Mouse (Mus musculus) CD4-positive helper T cell, adult 2 months (primary cell): ENCODE measurements around the gene Snx8.

Source experiments
- DNase-seq: peaks from one replicate; pipeline ENCODE4 v3.0.0-alpha.2; 2012; ENCODE audit warnings: low read depth, missing footprints, low spot score

The Snx8 gene

DNA sequence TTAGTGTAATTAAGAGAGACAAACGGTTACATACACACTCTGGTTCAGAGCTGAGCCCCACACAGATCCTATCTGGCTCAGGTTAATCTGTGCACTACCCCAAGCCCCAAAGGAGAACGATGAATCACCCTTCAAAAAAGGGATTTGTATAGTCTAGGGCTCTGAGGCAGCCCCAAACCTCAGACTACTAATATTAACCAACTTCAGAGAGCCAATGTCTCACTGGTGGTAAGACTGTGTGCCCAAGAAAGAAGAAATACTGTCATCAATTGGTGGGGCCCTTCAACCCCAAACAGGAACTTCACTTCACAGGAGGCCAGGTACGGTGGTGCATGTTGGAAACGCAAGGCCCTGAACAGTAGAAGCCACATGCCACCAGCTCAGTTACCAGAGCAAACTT is 43.8 kb downstream of the Snx8 start:
- DNase-seq: no peak

DNA sequence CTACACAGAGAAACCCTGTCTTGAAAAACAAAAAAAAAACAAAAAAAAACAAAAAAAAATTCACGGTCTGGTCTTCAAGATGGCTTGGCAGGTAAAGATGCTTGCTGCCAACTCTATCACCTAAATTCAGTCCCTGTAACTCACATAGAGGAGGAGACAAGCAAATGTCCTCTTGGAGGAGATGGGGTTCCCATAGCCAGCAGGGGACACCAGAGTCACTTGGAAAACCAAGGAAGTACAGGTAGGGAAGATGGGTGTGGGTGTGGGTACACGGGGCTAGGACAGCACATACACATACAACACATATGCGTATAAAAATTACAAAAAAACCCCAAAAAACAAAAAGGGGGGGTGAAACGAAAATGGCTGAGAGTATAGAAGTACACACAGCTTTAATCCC is 46.2 kb downstream of the Snx8 start:
- no peak for DNase-seq

DNA sequence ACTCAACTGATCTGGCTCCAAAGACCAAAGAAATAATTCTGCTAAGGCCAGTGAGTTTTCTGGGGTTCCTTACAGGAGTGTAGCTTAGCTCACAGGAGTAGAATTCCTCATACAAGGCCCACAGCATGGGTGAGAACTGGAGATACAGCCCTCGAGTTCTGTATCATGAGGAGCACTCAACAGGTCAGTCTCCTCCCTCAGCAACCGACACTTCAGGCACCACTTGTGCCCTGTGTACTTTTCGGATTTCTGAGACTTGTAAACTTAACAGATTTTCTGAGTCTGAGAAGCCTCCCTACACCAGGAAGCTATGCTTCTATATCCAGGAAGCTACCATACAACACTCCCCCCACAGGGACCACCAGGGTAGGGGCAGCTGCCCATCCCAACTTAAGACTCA is 49.2 kb downstream of the Snx8 start:
- no peak for DNase-seq

DNA sequence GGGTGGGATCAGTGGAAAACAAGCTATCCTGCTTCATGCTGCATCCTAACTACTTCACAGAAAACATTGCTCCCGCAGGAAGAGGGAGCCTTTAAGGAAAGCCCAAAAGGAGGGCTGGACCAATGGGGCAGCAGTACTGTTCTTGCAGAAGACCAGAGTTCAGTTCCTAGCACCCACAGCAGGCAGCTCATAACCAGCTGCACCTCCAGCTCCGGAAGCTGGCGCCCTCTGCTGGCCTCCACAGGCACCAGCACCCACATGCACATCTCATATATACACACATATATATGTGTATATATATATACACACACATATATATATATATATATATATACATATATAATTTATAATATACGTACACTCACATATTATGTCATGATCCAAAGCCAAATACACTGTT is 50.3 kb downstream of the Snx8 start:
- no peak for DNase-seq

DNA sequence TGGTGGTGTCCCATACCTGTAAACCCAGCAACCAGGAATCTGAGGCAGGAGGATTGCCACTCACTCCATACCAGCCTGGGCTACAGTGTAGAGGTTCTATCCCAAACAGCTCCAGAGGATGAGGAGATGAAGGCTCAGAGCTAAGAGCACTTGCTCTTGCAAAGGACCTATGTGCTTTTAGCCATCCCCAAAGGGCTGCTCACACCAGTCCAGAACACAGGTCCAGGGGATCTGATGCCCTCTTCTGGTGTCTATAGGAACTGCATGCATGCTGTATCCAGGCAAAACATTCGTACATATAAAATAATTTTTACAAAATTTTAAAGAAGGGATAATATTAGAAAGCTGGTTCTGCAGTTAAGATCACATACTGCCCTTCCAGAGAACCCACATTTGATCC is 52.4 kb downstream of the Snx8 start:
- DNase-seq: peak; percentile 28

DNA sequence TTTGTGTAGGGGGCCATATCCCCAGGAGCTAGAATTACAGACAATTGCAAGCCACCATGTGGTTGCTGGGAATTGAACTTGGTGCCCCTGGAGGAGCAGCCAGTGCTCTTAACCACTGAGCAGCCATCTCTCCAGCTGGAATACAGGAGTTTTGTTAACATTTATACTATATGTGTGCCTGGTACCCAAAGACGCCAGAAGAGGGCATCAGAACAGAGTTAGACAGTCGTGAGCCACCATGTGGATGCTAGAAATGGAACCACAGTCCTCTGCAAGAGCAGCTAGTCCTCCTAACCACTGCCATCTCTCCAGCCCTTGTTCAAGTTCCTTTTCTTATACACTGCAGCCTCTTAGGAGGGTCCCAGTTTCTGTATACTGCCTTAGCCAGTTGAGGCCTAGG is 55.4 kb downstream of the Snx8 start:
- peak; percentile 32 for DNase-seq

DNA sequence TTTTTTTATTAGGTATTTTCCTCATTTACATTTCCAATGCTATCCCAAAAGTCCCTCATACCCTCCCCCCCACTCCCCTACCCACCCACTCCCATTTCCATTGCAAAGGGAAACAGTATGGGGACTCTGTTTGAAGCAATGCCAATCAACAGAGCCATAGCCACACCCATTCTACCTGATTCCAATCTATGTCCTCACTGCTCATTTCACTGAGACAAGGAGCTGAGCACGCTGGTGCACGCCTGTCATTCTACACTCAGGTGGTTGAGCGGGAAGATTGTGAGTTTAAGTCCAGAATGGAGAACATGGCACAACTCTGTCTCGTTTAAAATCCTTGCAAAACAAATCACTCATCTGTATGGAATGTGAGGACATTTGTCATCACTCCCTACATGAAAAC is 56.5 kb downstream of the Snx8 start:
- no peak for DNase-seq

DNA sequence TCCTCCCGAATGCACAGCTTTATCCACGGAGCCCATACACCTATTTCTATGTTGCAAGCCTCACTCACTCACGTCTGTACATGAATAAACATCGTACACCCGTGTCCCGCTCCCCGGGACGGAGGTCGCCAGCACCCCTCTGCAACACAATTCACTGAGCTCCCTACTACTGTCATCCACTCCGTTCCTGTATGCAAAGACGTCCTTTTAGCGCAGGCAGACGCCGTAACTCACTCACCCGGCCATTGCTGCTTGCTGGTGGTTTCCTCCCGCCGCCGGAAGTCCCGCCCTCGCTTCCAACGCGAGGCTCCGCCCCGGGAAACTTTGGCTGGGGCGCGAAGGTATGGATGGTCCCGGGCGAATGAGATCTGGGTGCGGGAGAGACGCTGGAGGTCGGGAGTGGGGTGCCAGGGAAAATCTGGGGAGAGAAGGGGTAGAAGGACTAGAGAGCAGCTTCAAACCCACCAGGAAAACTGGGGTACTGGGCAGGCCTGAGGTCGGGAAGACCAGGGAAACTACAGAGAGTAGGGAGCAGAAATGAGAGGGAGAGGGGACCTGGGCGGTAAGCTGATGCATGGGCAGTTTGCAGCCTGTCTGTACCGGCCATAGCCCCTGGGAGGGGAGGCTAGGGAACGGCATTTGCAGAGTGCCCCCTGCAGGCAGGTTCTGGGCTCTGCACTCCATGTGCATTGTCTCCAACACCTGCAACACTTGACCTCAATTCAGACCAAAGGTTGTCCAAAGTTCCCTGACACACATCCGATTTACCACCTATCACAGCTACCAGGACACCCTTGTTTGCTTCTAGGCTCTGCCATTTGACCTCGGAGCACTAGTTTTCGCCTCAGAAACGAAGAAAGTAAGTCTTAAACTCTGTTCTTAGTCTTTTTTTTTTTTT is 57.2 kb downstream of the Snx8 start, which contains the start of gene Mrm2:
TSS of gene Mrm2 (minus strand) at position 284 of the 898 bp plus-strand sequence.
- peak; percentile 87 for DNase-seq

DNA sequence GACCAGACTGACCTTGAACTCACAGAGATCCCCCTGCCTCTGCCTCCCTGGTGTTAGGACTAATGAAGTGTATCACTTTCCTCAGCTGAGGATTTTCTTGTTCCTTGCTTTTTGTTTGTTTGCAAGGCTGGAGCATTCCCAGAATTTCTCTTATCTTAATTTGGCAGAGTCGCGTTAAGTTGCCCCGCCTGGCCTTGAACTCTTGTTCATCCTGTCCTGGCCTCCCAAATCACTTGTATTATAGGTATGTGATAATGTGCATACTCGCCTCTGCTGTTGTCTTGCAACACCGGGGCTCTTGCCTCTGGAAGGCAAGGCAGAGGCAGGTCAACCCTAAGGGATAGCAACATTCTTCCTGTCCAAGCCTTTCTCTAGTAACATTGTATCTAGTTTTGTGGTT is 65.0 kb downstream of the Snx8 start:
- DNase-seq: no peak

DNA sequence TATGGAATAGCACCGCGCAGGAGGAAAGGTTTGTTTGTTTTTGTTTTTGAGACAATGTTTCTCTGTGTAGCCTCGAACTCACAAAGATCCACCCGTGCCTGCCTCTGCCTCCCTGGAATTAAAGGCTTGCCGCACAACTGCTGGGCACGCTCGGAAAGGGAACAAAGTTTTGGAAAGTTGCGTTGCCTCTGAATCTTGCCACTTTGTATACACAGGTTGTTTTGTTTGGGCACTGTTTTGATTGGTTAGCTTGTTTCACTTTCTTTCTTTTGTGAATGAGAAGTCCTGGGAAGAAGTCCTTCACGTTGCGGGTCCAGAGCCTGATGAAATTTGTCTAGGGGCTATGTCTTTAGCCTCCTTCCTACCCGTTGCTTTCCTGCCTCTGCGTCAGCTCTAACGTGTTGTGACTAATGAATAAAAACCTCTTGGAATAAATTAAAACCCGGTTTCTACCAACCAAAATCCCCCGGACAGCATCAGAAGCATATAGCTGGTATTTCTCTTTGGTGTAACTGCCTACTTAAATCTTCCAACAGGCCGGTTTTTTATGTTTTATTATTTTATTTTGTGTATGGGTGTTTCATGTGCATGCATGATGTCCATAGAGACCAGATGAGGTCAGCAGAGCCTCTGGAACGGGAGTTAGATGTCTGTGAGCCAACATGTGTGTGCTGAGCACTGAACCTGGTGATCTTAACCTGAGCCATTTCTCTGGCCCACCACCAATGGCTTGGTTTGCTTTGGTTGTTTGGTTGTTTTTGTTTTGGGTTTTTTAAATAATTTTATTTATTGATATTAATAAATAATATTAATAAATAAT is 67.1 kb downstream of the Snx8 start:
- DNase-seq: no peak

DNA sequence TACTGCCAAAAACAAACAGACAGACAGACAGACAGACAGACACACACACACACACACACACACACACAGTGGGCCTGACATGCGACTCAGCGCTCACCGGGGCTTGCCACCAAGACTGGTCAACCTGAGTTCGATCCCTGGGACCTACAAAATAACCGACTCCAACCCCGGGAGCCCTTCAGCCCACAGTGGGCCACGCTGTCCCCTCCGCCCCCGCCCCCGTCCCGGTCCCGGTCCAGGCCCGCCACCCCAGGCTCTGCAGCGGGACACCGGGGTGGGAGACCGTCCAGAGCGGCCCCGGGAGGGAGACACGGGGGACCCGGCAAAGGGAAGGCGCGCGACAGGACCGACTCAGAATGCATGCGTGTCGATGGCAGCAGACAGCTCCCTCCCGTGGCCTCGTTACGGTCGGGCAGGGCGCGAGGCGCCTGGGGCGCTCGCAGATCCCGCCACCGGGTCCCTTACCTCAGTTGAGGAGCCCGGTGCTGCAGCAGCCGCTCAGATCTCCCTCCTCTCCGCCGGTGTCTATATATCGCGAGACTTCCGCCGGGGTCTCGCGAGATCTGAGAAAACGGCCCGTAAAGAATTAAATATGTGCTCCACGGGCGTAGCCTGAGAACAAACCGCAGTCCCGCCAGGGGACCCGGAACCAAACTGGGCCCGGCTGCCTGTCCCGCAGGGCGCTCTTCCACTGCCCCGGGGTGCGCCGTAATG is 67.9 kb downstream of the Snx8 start, which contains the start of the genes Mad1l1 and Nudt1:
TSS of gene Mad1l1 (minus strand) at position 511 of the 714 bp plus-strand sequence.
TSS of gene Nudt1 (plus strand) at position 615 of the 714 bp plus-strand sequence.
- peak; percentile 99 for DNase-seq

DNA sequence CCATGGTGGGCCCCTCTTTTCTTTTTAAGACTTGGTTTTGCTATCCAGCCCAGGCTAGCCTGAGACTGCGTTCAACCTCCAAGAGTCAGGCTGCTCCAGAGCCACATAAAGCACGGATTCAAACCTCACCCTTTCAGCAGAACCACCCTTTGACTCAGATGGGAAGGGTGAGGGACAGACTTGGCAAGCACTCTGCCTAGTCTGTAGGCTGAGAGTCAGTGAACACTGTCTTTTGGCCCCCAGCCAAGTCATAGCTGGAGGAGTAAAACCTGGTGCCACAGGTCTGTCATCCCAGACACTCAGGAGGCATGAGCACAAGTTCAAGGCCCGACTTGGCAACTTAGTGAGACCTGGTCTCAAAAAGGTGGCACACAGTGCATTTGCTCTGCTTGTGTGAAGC is 72.3 kb downstream of the Snx8 start:
- no peak for DNase-seq

DNA sequence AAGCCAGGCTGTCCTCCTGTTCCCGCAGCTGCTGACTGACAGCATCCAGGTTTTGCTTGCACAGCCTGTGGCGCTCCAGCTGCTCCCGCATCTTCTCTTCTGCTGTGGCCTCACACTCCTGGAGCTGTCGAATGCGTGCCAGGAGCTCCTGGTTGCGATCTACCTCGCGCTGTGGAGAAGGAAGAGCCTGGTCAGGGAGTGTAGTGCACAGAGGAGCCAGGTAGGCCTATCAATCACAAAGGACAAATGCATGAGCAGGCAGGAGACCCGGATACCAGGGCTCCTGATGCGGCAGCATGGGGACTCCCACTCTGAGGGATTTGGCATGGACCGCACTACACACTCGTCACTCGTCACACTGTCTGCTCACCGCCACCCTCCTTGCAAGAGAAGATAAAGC is 81.5 kb downstream of the Snx8 start:
- DNase-seq: no peak

DNA sequence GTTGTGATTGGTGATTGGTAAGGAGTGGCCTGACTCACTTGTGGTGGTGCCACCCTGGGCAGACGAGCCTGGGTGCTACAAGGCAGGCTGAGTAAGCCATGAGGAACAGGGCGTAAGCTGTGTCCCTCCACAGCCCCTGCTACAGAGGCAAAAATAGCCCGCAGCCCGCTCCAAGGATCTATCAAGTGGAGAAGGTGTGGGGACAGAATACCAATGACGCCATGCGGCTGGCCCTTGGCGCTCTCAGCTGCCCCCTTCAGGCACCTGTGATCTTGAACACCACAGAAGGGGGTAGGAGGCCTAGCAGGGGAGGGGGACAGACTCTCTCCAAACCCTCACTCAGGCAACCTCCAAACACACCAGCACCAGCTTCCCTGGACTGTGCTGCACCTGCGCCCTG is 83.0 kb downstream of the Snx8 start:
- no peak for DNase-seq

DNA sequence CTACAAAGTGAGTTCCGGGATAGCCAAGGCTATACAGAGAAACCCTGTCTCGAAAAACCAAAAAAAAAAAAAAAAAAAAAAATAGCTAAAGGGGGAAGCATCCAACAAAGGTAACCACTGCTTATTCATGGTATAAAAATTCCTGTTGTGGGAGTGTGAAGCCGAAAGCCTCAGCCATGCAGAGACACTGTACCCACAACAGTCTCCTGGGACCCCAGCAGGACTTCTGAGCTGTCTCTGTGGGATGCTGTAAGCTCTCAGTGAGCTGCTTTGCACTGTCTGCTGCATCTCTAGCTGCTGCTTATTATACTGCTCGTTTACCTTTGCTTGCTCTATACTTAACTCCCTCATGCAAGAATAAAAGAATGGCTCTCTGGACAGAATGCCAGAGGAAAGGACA is 90.8 kb downstream of the Snx8 start:
- DNase-seq: no peak

DNA sequence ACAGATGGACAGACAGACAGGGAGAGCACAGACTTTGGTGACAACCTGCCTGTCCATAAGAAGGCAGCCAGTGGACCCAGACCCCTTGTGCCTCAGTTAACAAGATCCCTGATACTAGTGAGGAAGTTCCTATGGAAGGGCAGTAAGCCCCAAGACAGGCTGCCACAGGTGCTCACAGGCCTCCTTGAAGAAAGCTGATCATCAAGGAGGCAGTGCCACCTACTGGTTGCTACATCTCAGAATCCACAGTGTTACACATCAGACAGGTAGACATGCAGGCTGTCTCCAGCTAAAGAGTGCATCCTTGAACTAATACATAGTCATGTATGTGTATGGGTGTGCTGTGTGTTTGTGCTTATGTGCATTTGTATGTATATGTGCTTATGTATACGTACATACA is 96.9 kb downstream of the Snx8 start:
- peak; percentile 77 for DNase-seq
